Mouse (Mus musculus) urinary bladder, postnatal 10 days (tissue): ENCODE results near the gene Calhm5.

Experiments
- DNase-seq: peaks from one replicate; pipeline ENCODE4 v3.0.0; 2022; ENCODE audit warnings: low spot score

Gene Calhm5

DNA sequence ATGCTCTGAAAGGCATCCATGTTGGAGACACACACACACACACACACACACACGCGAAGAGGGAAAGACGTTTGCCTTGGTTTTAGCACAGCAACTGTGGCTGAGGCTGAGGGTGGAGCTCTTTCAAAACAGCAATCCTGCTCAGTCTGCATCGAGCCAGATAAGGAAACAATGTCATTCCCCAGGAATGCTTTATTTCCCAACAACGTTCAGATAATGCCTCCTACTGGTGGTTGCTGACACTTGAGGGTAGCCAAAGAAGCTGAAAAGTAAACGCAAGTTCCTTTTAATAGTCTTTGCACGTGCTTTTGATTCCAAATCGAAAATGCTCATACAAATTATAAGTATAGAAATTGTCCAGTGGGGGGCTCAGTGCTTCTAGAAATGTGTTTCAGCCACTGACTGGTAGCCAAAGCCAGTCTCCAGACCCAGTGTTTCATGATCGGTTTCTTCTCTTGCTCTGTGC lies at the start of gene Calhm5:
Gene Calhm5, minus strand, starts transcription at position 102 of the 466 bp plus-strand sequence.
- DNase-seq: peak; percentile 9

DNA sequence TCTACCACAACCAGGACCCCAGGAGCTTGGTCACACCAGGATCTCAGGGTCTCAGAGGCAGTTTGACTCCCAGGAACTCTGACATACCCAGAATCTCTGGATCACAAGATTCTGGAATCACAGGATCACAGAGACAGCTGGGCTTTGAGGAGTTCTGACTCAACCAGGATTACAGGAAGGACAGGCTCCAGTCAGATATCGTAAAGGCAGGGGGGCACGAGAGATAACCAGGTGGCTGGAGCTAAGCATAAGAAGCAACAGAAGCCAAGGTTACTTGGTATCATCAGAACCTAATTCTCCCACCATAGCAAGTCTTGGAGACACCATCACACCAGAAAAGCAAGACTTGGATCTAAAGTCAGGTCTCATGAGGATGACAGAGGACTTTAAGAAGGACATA lies 45.4 kb upstream of the Calhm5 start:
- no peak for DNase-seq

DNA sequence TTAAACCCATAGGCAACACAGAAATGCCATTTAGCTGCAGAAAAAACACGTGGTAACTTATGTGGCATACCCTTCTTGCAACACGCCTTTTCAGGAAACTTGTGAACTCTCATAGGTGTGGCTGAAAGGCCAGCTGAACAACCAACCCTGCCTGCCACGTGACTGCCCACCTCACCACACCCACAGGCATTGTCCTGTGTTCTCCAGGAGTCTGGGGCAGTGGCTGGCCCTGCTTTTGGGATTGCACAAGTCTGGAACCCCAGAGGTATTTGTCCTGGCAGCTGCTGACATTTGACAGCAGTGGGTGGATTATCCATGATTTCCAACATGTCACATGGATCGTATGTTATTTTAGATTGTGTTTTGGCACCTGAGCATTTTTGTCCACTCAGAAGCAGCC lies 43.4 kb upstream of the Calhm5 start:
- DNase-seq: no peak

DNA sequence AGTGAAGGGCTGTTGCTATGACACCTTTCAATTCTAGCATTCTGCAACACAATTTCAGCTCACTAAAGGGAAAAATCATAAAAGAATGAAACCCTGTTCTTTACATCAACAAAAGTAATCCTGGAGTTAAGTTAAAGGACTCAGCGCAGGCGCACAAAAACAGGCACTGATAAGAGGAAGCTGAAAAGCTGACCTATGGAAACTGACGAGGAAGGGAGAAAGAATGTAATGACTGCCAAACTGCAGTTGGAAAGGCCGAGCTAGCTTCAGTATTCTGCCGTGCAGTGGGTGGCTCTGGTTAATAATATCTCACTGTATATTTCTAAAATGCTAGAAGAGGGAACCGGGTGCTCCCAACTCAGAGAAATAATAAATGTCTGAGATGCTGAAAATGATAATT lies 41.7 kb upstream of the Calhm5 start:
- no peak for DNase-seq

DNA sequence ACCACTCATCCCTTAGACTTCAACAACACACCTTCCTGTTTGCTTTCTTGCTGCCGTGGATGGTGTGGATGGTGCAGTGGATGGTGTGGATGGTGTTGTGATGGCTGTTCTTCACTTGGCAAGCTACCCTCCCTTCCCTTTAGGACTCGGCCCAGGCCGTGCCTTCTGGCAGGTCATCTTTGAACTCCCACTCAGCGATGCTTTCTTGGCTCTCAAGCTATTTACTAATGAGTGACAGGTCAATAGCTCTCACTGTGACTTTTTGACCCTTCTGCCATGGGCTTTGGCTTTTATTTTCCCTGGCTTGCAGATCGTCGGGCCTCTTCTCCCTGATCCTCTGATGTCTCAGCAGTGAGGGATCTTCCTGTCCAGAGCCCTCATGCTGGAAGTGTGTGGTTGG lies 40.1 kb upstream of the Calhm5 start:
- no peak for DNase-seq

DNA sequence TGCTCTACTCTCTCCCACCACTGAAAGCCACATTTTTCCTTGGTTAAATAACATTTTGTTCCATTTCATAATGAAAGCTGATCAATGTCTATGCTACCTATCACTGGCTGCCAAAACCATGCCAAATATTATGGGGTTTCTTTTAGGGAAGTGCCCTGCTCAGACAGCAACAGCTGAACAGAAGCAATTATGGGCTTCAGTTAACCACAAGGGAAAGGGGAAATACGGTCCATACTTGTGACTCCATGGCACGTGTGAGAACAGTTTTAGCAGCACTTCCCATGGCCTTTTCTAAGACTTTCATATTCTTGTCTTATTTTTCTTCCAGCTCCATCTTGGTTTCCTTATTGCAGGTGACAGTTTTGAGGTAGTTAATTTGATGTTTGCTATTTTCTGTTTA lies 35.0 kb upstream of the Calhm5 start:
- DNase-seq: no peak

DNA sequence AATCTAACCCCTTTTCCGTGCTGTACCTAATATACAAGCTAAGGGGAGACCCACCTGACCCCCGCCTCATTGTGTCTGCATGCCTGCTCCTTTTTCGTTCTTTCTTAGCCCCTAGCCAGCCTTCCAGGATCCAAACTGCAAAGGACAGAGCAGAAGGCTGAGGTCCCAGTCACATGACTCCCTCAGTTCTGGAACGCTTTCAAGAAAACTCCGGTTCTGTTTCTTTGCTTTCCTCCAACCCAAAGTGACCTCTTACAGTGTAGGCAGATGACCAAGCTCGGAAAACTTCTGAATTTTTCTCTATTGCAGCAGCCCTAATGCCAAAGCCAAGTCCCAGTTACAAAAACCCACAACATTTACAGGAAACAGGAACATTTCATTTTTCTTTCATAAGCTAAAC lies 32.1 kb upstream of the Calhm5 start:
- DNase-seq: no peak

DNA sequence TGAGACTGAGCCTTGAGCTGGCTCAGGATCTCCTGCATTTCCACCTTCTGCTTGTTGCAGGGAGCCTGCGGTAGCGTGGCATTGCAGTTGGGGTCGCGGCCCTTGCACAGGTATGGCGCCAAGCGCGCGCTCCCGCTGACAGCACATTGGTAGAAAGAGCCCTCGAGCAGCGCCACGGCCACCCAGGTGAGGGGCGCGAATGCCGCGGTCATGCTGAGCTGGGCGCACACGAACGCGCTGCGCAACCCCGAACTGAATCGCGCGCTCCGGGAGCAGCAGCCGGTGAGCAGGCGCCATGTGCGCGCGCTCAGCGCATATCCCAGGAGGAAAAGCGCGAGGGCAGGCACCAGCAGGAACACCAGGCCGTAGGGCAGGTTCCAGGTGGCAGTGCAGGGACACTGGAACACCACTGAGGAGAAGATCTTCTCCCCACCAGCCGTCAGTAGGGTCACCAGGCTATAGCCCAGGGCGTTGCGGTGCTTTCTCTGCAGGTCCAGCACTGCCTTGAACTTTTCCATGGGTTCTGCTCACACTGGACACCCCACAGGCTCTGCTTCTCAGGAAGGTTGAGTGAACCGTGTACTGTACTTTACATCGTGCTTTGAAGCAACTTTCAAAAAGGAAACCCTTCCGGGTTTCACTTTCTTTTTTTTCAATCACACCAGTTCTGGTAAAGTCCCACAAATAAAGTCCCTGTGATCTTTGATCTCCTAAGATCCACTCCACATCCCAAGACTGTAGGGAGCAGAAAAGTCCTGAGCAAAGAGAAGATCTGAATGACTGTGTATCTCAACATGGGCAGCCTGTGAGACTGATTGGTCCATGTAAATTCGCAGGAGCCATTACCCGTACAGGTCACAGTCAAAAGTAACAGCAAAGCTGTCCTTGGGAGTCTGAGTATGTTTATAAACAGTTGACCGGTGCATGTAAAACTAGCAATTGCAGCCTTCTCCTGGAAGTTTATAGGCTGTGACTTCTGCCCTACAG lies 31.4 kb upstream of the Calhm5 start, which contains the start of gene Calhm6:
Gene Calhm6, minus strand, starts transcription at position 593 of the 987 bp plus-strand sequence.
- DNase-seq: no peak

DNA sequence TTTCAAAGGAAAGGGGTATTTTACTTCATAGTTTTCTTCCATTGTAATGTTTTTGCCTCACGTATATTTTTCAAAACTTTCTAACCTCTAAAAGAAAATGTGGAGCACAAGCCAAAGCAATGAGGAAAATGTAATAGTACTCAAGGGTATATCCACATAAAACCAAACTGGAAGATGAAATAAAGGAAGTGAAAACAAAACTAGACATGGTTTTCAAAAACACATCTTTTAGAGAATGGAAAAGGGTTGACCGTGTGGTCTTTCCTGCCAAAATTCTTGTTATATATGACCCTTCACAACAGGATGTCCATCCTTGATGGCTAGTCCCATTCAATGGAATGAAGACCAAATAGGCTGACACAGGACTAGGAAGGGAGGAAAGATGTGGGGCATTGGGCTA lies 22.1 kb upstream of the Calhm5 start:
- no peak for DNase-seq

DNA sequence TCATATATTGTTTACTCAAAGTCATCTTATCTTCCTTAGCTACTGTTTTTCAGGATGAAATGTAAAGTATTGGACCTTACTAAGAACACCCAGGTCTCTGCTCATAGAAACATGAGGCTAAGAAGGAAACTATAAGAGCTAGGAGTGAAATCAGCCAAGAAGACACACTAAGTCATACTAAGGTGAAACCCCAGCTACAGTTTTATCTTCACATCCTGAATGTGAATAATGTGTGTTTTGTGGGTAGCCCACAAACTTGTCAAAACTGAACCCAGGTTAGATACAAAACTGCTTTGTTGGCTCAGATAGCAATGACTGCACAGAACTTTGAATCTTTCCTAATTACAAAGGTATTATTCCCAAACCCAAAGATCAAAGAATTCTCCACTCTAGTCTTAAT lies 21.5 kb upstream of the Calhm5 start:
- DNase-seq: no peak

DNA sequence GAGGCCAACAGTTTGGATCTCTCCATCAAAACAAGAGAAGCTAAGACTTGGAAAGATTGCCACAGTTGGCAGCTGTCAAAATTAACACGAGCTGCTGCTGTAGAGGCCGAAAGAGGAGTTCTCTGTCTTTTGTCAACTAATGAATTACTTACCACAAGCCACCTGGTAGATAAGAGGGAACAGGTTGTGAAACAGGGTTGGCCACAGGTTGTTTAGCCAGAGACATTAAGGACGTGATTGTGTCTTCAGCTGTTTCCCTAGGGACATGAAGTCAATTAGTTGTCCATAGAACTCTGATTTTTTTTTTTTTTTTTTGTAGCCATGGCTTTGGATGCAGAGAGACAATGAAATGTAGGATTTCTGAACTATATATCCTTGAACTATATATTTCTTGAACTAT lies 20.8 kb upstream of the Calhm5 start:
- no peak for DNase-seq

DNA sequence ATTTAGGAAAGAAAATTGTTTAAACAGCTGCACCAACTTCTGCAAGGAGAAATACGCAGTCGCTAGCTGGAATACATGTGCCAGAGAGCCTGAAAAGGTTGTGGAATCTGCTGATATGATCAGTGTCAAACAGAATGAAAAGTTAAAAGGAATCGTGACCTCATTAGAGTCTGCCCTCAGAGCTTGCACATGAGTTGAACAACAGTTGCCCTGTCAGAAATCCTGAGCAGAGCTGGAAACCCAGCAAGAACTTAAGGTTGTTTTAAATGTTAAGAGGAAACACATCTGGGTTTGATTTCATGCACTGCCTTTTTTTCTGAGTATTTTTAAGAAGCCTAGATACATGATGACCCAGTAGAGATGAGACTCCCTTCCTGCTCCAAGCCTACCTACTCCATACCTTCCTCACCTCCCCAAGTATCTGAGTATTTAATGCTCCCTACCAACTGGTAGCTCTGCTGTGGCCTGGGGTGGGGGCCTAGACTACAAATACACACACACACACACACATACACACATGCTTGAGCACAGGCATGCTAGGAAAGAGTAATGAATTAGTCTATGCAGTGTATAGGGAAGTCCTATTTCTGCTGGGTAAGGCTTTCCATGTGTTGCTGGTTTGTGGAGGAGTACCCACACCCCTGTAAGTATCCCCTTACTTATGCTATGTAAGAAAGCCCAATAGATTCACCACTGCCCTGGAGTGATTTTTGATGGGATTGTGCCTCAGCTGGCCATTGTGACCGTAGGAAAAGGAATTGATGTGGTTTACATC lies 15.8 kb upstream of the Calhm5 start:
- no peak for DNase-seq

DNA sequence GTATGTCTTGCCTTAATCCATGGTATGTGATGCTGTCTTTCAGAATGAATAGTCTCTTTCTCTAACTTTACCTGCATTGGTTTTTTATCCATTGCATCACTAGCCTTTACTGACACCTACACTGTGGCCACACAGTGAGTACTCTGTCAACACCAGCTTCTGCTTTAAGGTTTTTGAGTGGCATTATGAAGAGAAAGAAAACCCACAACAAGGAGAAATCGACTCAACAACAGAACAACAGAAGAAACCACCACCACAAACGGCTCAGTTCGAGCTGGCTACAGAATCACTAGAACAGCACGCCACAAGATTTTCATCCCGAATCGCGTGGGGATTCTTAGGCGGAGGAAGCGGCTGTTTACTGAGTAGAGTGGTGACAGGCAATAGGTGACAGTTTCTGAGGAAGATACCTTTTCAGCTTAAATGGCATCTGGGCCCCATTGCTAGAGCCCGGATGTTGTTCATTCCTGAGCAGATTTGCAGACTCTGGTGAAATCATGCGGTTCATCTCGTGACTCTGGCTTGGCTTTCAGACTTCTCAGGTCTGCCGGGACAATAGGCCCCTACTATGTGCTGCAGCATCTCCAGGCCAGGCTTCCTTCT lies 14.6 kb upstream of the Calhm5 start:
- DNase-seq: no peak

DNA sequence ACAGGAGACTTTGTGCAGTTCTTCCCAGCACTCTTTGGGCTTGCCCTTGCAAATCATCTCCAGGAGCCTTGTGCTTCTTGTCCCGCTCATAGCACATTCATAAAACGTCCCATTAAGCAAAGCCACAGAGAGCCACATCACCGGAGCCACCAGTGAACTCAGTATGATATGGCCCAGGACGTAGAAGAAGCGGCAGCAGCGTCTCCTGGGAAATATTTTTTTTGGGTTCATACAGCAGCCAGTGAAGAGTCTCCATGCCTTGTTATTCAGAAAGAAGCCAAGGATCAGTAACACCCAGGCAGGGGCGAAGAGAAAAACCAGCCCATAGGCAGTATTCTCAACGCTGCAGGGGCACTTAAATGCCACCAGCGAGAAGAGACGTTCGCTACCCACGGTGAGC lies 355 bp downstream of the Calhm5 start:
- no peak for DNase-seq

DNA sequence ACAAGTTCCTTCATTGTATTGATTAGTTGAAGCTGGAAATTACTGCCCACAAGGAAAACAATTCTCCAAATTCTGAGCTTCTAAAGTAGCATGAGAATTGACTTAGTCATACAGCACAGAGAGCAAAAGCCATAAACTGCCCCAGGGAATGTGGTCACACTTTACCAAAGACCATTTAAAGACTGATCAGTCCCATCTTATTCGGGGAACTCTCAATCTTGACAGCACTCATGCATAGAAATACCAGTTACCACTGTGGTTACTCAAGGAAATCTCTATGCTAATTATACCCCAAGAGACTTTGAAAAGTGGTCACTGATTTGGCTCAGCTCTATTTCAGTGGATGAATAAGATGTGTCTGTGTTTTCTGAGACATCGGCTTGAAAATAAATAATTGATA lies 1.2 kb downstream of the Calhm5 start:
- no peak for DNase-seq

DNA sequence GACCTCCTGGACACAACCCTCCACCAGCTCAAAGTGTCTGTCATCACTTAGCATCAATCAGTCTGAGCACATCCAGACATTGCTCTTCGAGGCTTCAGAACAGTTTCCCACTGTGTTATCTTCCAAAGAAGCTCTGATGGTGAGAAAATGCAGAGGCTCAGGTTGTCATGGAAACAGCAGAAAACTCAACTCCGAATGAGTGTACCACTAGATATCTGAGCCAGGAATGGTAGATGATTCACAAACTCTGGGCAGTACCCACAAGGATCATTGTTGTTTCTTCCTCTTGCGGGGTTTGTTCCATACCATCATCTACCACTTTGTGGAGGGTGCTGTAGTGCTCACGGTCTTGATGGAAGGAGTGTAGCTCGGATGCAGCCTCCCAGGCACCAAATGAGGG lies 4.4 kb downstream of the Calhm5 start:
- no peak for DNase-seq

DNA sequence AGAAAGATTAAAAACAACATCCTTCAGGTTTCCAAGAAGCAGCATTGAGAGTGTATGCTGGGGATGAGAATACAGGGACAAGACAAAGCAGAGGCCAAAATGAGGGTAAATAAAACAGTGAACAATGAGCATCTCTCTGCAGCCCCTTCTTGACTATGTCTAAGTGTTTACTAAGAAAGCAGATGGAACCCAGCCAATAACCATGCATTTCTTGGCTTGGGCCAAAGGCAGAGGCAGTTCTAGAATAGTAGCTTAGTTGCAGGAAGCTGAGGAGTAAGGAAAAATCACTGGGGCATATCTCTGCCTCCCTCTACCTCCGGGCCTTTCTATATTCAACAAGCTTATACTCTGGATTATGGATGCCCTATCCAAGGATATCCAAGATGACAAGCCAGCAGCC lies 5.8 kb downstream of the Calhm5 start:
- DNase-seq: no peak

DNA sequence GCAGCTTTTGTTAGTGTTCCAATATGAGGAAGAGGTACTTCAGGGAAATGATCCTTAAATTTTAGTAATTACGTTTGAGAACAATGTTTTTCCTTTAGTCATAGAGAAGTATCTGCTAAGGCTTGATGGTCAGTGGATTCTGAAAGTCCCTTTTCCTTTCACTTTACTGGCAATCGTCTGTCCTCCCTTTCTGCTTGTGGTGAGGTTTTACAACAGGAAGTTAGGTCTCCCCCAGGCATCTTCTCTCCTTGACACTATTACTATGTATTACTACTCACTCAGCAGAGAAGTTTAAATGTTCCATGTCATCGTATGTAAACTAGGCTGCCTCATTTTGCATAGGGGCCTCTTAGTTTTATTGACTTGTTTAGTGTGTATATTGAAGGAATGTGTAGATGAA lies 6.8 kb downstream of the Calhm5 start:
- no peak for DNase-seq

DNA sequence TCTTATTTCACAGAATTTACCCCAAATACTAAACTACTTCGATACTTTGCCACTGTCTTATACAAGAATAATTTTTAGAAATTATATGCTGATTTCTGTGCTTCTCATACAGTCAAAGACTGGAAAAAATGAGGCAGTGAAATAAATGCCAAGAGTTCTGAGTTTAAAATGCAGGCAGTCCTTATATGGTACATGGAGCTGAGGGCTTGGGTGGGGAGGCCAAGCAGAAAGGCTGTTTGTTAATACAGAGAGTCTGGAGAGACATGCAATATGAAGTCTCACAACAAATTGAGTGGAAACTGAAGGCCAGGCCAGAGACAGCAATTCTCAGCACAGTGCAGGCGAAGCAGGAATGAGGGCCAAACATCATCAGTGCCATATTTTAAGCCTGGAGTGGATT lies 7.8 kb downstream of the Calhm5 start:
- no peak for DNase-seq

DNA sequence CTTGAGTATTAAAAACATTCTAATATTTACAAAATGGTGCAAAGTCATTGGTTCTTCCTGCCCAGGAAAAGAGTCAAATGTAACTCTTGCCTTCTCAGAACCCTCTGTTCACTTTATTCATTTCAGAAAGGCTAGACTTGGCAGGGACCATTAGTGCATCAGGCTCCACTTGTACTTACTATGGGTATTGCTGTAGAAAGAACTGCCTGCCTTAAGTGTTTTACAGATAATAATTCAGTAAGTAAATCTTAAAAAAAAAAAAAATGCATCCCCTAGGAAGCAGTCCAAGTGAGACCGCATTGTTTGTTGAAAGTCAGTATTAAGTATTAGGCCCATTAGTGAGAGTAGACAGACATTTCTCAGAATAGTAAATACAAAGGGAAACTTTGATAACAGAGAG lies 9.8 kb downstream of the Calhm5 start:
- DNase-seq: no peak

DNA sequence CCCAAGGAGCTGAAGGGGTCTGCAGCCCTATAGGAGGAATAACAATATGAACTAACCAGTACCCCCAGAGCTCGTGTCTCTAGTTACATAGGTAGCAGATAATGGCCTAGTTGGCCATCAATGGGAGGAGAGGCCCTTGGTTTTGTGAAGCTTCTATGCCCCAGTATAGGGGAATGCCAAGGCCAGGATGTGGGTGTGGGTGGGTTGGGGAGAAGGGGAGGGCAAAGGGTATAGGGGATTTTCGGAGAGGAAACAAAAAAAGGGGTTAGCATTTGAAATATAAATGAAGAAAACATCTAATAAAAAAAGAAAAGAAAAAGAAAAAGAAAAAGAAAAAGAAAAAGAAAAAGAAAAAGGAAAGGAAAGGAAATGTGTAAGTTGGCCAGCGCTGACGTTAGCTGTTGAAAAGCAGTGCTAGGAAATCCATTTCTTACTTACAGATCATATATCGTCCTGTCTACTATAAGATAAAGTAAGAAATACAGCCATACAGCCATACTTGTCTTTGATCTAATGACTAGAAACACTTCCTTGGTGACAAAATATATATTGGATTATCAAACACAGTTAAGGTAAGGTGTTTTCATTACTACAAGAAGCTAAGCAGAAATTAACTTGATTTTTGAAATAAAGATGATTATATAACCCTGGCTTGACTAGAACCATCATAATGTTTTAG lies 21.7 kb downstream of the Calhm5 start:
- no peak for DNase-seq

DNA sequence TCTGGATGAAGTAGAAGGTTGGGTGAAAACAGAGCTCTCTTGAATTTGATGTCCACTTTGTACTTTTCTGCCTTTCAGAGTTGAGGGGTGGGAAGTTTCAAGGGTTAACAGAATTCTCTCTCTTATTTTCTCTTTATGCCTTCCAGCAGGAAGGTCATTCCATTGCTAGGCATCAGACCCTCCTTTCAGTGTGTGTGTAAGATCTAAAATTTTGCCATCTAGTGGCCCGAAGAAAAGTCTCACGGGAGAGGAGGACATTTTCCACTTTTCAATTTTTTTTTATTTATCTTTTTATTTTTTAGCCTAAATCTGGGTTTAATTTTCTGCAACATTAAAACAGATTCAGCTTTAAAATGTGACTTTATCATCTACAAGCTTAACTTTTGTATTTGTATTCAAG lies 24.7 kb downstream of the Calhm5 start:
- DNase-seq: no peak
